15 mouse cellular contexts compared by ENCODE assay signal in genomic region chr4:82197611-82198010, GRCm38 (mm10).
DNase-seq lines count a peak whose midpoint lies in the region; ATAC-seq lines count a peak whose summit lies in the region.
"Had no signal": no experiment of that assay in that cellular context is flagged by ENCODE, and none has a peak within 500 bp of the region (broad histone marks: within the 10 kb centered on the region; RNA-seq: fewer than 3 reads in every experiment).

No protein-coding gene starts in this region.

- no peaks in the 10 kb centered on the region for H3K4me1 ChIP-seq in forebrain, embryonic 15.5 days
- H3K4me1 ChIP-seq in forebrain, embryonic 13.5 days, result no peaks in the 10 kb centered on the region
- H3K4me1 ChIP-seq in heart, embryonic 11.5 days (ENCODE audit: control insufficient read depth, insufficient read depth, low read length), result peaks cover 16% of the 10 kb centered on the region
- no peaks in the 10 kb centered on the region for H3K4me1 ChIP-seq in hindbrain, embryonic 12.5 days
- H3K4me1 ChIP-seq: liver, embryonic 12.5 days had no signal

- H3K4me3 ChIP-seq in forebrain, embryonic 15.5 days, result no peak overlapping the region
- H3K4me3 ChIP-seq in forebrain, embryonic 13.5 days, result no peak overlapping the region
- no peak overlapping the region for H3K4me3 ChIP-seq in heart, embryonic 11.5 days (ENCODE audit: low read depth, low read length)
- H3K4me3 ChIP-seq in hindbrain, embryonic 12.5 days, result no peak overlapping the region
- H3K4me3 ChIP-seq: intestine, embryonic 15.5 days; liver, embryonic 12.5 days had no signal

- H3K36me3 ChIP-seq in forebrain, embryonic 15.5 days, result no peaks in the 10 kb centered on the region
- H3K36me3 ChIP-seq in forebrain, embryonic 13.5 days (ENCODE audit: poor library complexity, severe bottlenecking), result no peaks in the 10 kb centered on the region
- no peaks in the 10 kb centered on the region for H3K36me3 ChIP-seq in heart, embryonic 11.5 days (ENCODE audit: control insufficient read depth, insufficient read depth, low read length)
- H3K36me3 ChIP-seq in hindbrain, embryonic 12.5 days, result no peaks in the 10 kb centered on the region
- H3K36me3 ChIP-seq: intestine, embryonic 15.5 days; liver, embryonic 12.5 days had no signal

- H3K4me2 ChIP-seq in forebrain, embryonic 15.5 days (replicated peaks), result no peak overlapping the region
- H3K4me2 ChIP-seq in forebrain, embryonic 13.5 days, result no peak overlapping the region
- H3K4me2 ChIP-seq in heart, embryonic 11.5 days, result peak overlapping the region; percentile 22; the same call in 1 of the 2 replicates
- no peak overlapping the region for H3K4me2 ChIP-seq in hindbrain, embryonic 12.5 days (replicated peaks)
- H3K4me2 ChIP-seq: intestine, embryonic 15.5 days; liver, embryonic 12.5 days had no signal

- peak; percentile 29 for DNase-seq in brain, adult 2 months (ENCODE audit: low read depth, low spot score)
- DNase-seq in heart, postnatal 4 days, result peak; percentile 41
- no peak for DNase-seq in urinary bladder, adult 2 months (ENCODE audit: low spot score)
- no peak for DNase-seq in cerebellum, adult 9-10 months
- DNase-seq: cerebellum, adult 8-10 months; embryo, embryonic 11 days; kidney, postnatal 10 days; right cerebral cortex, postnatal 14 days had no signal

- H3K27me3 ChIP-seq in forebrain, embryonic 15.5 days, result no peaks in the 10 kb centered on the region
- H3K27me3 ChIP-seq in forebrain, embryonic 13.5 days, result no peaks in the 10 kb centered on the region
- no peaks in the 10 kb centered on the region for H3K27me3 ChIP-seq in heart, embryonic 11.5 days (ENCODE audit: control insufficient read depth, insufficient read depth, low read length)
- H3K27me3 ChIP-seq in hindbrain, embryonic 12.5 days, result no peaks in the 10 kb centered on the region
- H3K27me3 ChIP-seq: intestine, embryonic 15.5 days; liver, embryonic 12.5 days had no signal

- no peaks in the 10 kb centered on the region for H3K9me3 ChIP-seq in forebrain, embryonic 15.5 days
- H3K9me3 ChIP-seq in forebrain, embryonic 13.5 days (replicated peaks), result no peaks in the 10 kb centered on the region
- H3K9me3 ChIP-seq in heart, embryonic 11.5 days (replicated peaks; ENCODE audit: control insufficient read depth, low read length), result no peaks in the 10 kb centered on the region
- H3K9me3 ChIP-seq in hindbrain, embryonic 12.5 days (replicated peaks), result no peaks in the 10 kb centered on the region
- H3K9me3 ChIP-seq: intestine, embryonic 15.5 days; liver, embryonic 12.5 days had no signal

- 0 out of 2 replicates have a peak overlapping the region, but pooled peaks have one; percentile 18 for H3K27ac ChIP-seq in forebrain, embryonic 15.5 days (replicated peaks)
- H3K27ac ChIP-seq in forebrain, embryonic 13.5 days, result no peak overlapping the region
- H3K27ac ChIP-seq in heart, embryonic 11.5 days (ENCODE audit: low read depth, low read length), result peak overlapping the region; percentile 77
- H3K27ac ChIP-seq in hindbrain, embryonic 12.5 days, result no peak overlapping the region
- H3K27ac ChIP-seq: intestine, embryonic 15.5 days; liver, embryonic 12.5 days had no signal

- no peak for ATAC-seq in forebrain, embryonic 15.5 days (replicated peaks)
- no peak for ATAC-seq in forebrain, embryonic 13.5 days
- 0 out of 2 replicates have a peak, but pooled peaks have one; percentile 42 for ATAC-seq in heart, embryonic 11.5 days (replicated peaks; ENCODE audit: insufficient number of reproducible peaks, low FRiP score, low TSS enrichment)
- no peak for ATAC-seq in hindbrain, embryonic 12.5 days (ENCODE audit: low FRiP score)
- ATAC-seq: intestine, embryonic 15.5 days; liver, embryonic 12.5 days; lung, postnatal 0 days had no signal

- no peak overlapping the region for H3K9ac ChIP-seq in forebrain, embryonic 15.5 days (replicated peaks)
- no peak overlapping the region for H3K9ac ChIP-seq in forebrain, embryonic 13.5 days
- H3K9ac ChIP-seq in heart, embryonic 11.5 days (ENCODE audit: low read depth, low read length), result no peak overlapping the region
- no peak overlapping the region for H3K9ac ChIP-seq in hindbrain, embryonic 12.5 days
- H3K9ac ChIP-seq: intestine, embryonic 15.5 days; liver, embryonic 12.5 days had no signal

- 82% methylated on average over 6 of the region's 6 CpGs for WGBS in forebrain, embryonic 15.5 days
- 89% methylated on average over 6 of the region's 6 CpGs for WGBS in forebrain, embryonic 13.5 days
- WGBS in heart, embryonic 11.5 days (ENCODE audit: insufficient replicate concordance), result 37% methylated on average over 6 of the region's 6 CpGs
- WGBS in hindbrain, embryonic 12.5 days, result 87% methylated on average over 6 of the region's 6 CpGs

Comparison
In these comparisons a context has a peak if more than half of its experiments do, and no peak if none do; other contexts are left out.
1. H3K27ac ChIP-seq: peak in forebrain, embryonic 15.5 days (single experiment) and heart, embryonic 11.5 days (single experiment); none in forebrain, embryonic 13.5 days (single experiment) and hindbrain, embryonic 12.5 days (single experiment).
2. DNase-seq: peak in brain, adult 2 months (single experiment) and heart, postnatal 4 days (single experiment); none in urinary bladder, adult 2 months (single experiment) and cerebellum, adult 9-10 months (single experiment).